Mouse (Mus musculus) liver, postnatal 0 days (tissue): ENCODE measurements around the gene Pcnx2. TPM values are rescaled to one million over a fixed set of nuclear protein-coding genes. Genes with fewer than 3 reads are reported as not detected.

Experiments used
- ATAC-seq: fragments of 200-750 bp; cut with Nextera tagmentation; 2 replicates; pipeline ENCODE4 v1.8.0; 2017; ENCODE audit warnings: mild to moderate bottlenecking, moderate library complexity
- DNase-seq: peaks from one replicate; pipeline ENCODE4 v3.0.0-alpha.2; 2016
- H3K27ac ChIP-seq: fragments of 300-500 bp; sonication (generic); 2 replicates; pipeline ENCODE4 v1.5.1; 2014; ENCODE audit warnings: antibody characterized with exemption, moderate library complexity, mild to moderate bottlenecking, low read depth
- H3K27me3 ChIP-seq: fragments of 300-500 bp; sonication (generic); 2 replicates; pipeline ENCODE4 v1.6.1; 2014; ENCODE audit warnings: low read length, control low read depth, mixed read lengths; ENCODE audit not compliant: insufficient read depth
- H3K36me3 ChIP-seq: fragments of 300-500 bp; sonication (generic); replicated peaks from 2 replicates; pipeline ENCODE4 v1.6.1; 2014; ENCODE audit warnings: mild to moderate bottlenecking, control low read depth, low read length, moderate library complexity, mixed read lengths; ENCODE audit not compliant: insufficient read depth
- H3K4me1 ChIP-seq: fragments of 300-500 bp; sonication (generic); 2 replicates; pipeline ENCODE4 v1.6.1; 2014; ENCODE audit warnings: antibody characterized with exemption, mild to moderate bottlenecking, control low read depth; ENCODE audit not compliant: insufficient read depth
- H3K4me2 ChIP-seq: fragments of 300-500 bp; sonication (generic); 2 replicates; pipeline ENCODE4 v1.6.1; 2014; ENCODE audit warnings: low read depth, mild to moderate bottlenecking, low read length, moderate library complexity, mixed read lengths
- H3K4me3 ChIP-seq: fragments of 300-500 bp; sonication (generic); 2 replicates; pipeline ENCODE4 v1.5.1; 2014; ENCODE audit warnings: low read depth, low read length
- H3K9ac ChIP-seq: fragments of 300-500 bp; sonication (generic); replicated peaks from 2 replicates; pipeline ENCODE4 v1.6.1; 2014; ENCODE audit warnings: mild to moderate bottlenecking, moderate library complexity
- H3K9me3 ChIP-seq: fragments of 300-500 bp; sonication (generic); 2 replicates; pipeline ENCODE4 v1.6.1; 2016; ENCODE audit warnings: mild to moderate bottlenecking, control low read depth, low read length, mixed read lengths
- CTCF ChIP-seq: sonication (generic); IDR thresholded peaks from 2 replicates; pipeline ENCODE4 v1.5.1; 2016; ENCODE audit warnings: antibody characterized with exemption, low read depth
- EP300 ChIP-seq: IDR thresholded peaks from 2 replicates; pipeline ENCODE4 v1.6.1; 2016; ENCODE audit warnings: antibody characterized with exemption, low read depth, mild to moderate bottlenecking
- WGBS: fragments of 180-500 bp; shearing (Covaris S2); extraction: QIAGEN DNeasy Blood & Tissue Kit; methylation state at CpG from one replicate; pipeline ENCODE4 v1.1.7; 2014; ENCODE audit not compliant: insufficient replicate concordance; 5-methylcytosine and 5-hydroxymethylcytosine counted together
- polyA plus RNA-seq: library from polyadenylated mRNA; unstranded; fragments of >200 nt; fragmentation: Nextera tagmentation; extraction: Ambion mirVana; gene quantifications from 2 replicates; pipeline ENCODE4 v1.2.1, GENCODE M21; 2015

The Pcnx2 gene
- polyA plus RNA-seq: 0.04 and 0.05 TPM in 2 replicates

- Histone ChIP-seq H3K9ac (no peak within 1 kb of the TSS), H3K4me3 (no peak within 1 kb of the TSS)
Measured at GRCm38 (mm10) chr8:125897868-125898788, at the start of gene Pcnx2. Gene Pcnx2, minus strand, starts transcription at chr8:125898317.

GRCm38 (mm10) chr8:125944511-125944910 lies 46.4 kb upstream of the Pcnx2 start:
- H3K36me3 ChIP-seq: peaks cover 3% of the 10 kb centered on the region; the same call in 1 of the 2 replicates
- no peak overlapping the region for H3K4me2 ChIP-seq
- no peaks in the 10 kb centered on the region for H3K27me3 ChIP-seq
- ATAC-seq (no peak), DNase-seq (no peak)
- WGBS: 73% methylated on average over 4 of the region's 4 CpGs
- no peaks in the 10 kb centered on the region for H3K4me1 ChIP-seq
- H3K9me3 ChIP-seq: no peaks in the 10 kb centered on the region
- no peak overlapping the region for H3K4me3 ChIP-seq
- no peak overlapping the region for H3K27ac ChIP-seq
- no peak overlapping the region for H3K9ac ChIP-seq
- TF ChIP-seq EP300 (no peak), CTCF (no peak)

More at GRCm38 (mm10) chr8:125897868-125898788, at the start of gene Pcnx2:
- TF ChIP-seq CTCF: no peak
- no peak for TF ChIP-seq EP300
- WGBS: 9% methylated on average over 41 of the region's 44 CpGs
- Histone ChIP-seq H3K36me3 (no peaks in the 10 kb centered on the region), H3K27ac (no peak within 1 kb of the TSS), H3K4me1 (no peaks in the 10 kb centered on the region), H3K4me2 (no peak within 1 kb of the TSS), H3K27me3 (peaks cover 18% of the 10 kb centered on the region), H3K9me3 (no peaks in the 10 kb centered on the region)
- ATAC-seq (no peak), DNase-seq (no peak)

GRCm38 (mm10) chr8:125935649-125936048 lies 37.5 kb upstream of the Pcnx2 start:
- Histone ChIP-seq H3K9ac (no peak overlapping the region), H3K36me3 (0 out of 2 replicates have a peak, but pooled peaks cover 2% of the 10 kb centered on the region), H3K27me3 (no peaks in the 10 kb centered on the region), H3K4me2 (no peak overlapping the region), H3K9me3 (no peaks in the 10 kb centered on the region), H3K4me1 (peaks cover 3% of the 10 kb centered on the region; the same call in 1 of the 2 replicates), H3K27ac (no peak overlapping the region), H3K4me3 (no peak overlapping the region)
- no peak for ATAC-seq
- no peak for TF ChIP-seq EP300
- peak; percentile 78 for TF ChIP-seq CTCF
- WGBS: 40% methylated on average over 9 of the region's 9 CpGs
- DNase-seq: peak; percentile 61

GRCm38 (mm10) chr8:125931822-125932221 lies 33.7 kb upstream of the Pcnx2 start:
- Histone ChIP-seq H3K27ac (no peak overlapping the region), H3K36me3 (no peaks in the 10 kb centered on the region; the same call in 1 of the 2 replicates), H3K9me3 (no peaks in the 10 kb centered on the region), H3K27me3 (no peaks in the 10 kb centered on the region), H3K4me2 (no peak overlapping the region), H3K4me1 (peaks cover 3% of the 10 kb centered on the region; the same call in 1 of the 2 replicates), H3K9ac (no peak overlapping the region), H3K4me3 (no peak overlapping the region)
- ATAC-seq (no peak), DNase-seq (no peak)
- TF ChIP-seq CTCF: no peak
- no peak for TF ChIP-seq EP300
- WGBS: 90% methylated on average over 6 of the region's 6 CpGs

GRCm38 (mm10) chr8:125930276-125931046 lies 32.3 kb upstream of the Pcnx2 start:
- peak overlapping the region; percentile 76 for H3K27ac ChIP-seq
- H3K9me3 ChIP-seq: no peaks in the 10 kb centered on the region
- 55% methylated on average over 11 of the region's 11 CpGs for WGBS
- DNase-seq (peak; percentile 30), ATAC-seq (peak; percentile 89)
- no peaks in the 10 kb centered on the region; the same call in 1 of the 2 replicates for H3K36me3 ChIP-seq
- no peaks in the 10 kb centered on the region for H3K27me3 ChIP-seq
- peaks cover 3% of the 10 kb centered on the region; the same call in 1 of the 2 replicates for H3K4me1 ChIP-seq
- no peak overlapping the region for H3K4me3 ChIP-seq
- no peak overlapping the region for H3K9ac ChIP-seq
- H3K4me2 ChIP-seq: no peak overlapping the region
- no peak for TF ChIP-seq CTCF
- TF ChIP-seq EP300: no peak

GRCm38 (mm10) chr8:125926636-125927035 lies 28.5 kb upstream of the Pcnx2 start:
- no peaks in the 10 kb centered on the region; the same call in 1 of the 2 replicates for H3K36me3 ChIP-seq
- DNase-seq: peak; percentile 47
- WGBS: 69% methylated on average over 4 of the region's 4 CpGs
- no peaks in the 10 kb centered on the region for H3K9me3 ChIP-seq
- H3K4me3 ChIP-seq: no peak overlapping the region
- H3K27me3 ChIP-seq: no peaks in the 10 kb centered on the region
- peak; percentile 30; the same call in 1 of the 2 replicates for ATAC-seq
- TF ChIP-seq CTCF (no peak), EP300 (no peak)
- H3K9ac ChIP-seq: no peak overlapping the region
- peaks cover 3% of the 10 kb centered on the region; the same call in 1 of the 2 replicates for H3K4me1 ChIP-seq
- no peak overlapping the region for H3K4me2 ChIP-seq
- no peak overlapping the region for H3K27ac ChIP-seq
